Mouse (Mus musculus) limb, embryonic 10.5 days (tissue): ENCODE data around the gene Krt87. TPM values are rescaled to one million over a fixed set of nuclear protein-coding genes. Genes with fewer than 3 reads are reported as not detected.
A peak's percentile ranks its signal among the peaks of the same experiment; 100 is the strongest.

Source experiments
- DNase-seq: peaks from one replicate; pipeline ENCODE4 v3.0.0-alpha.2; 2017; ENCODE audit warnings: low spot score
- H3K27ac ChIP-seq: fragments of 300-500 bp; sonication (generic); 2 replicates; pipeline ENCODE4 v1.5.1; 2016; ENCODE audit warnings: mild to moderate bottlenecking
- H3K27me3 ChIP-seq: fragments of 300-500 bp; sonication (generic); 2 replicates; pipeline ENCODE4 v1.6.1; 2016; ENCODE audit warnings: low read depth, mild to moderate bottlenecking; ENCODE audit not compliant: poor library complexity, severe bottlenecking
- H3K36me3 ChIP-seq: fragments of 300-500 bp; sonication (generic); 2 replicates; pipeline ENCODE4 v1.6.1; 2016; ENCODE audit warnings: mild to moderate bottlenecking, moderate library complexity
- H3K4me1 ChIP-seq: fragments of 300-500 bp; sonication (generic); 2 replicates; pipeline ENCODE4 v1.6.1; 2016
- H3K4me3 ChIP-seq: fragments of 300-500 bp; sonication (generic); 2 replicates; pipeline ENCODE4 v1.5.1; 2016; ENCODE audit warnings: mild to moderate bottlenecking, moderate library complexity
- H3K9me3 ChIP-seq: fragments of 300-500 bp; sonication (generic); replicated peaks from 2 replicates; pipeline ENCODE4 v1.6.1; 2016; ENCODE audit warnings: mild to moderate bottlenecking
- WGBS: fragments of 180-500 bp; shearing (Covaris S2); methylation state at CpG from one replicate; pipeline ENCODE4 v1.1.7; 2016; 5-methylcytosine and 5-hydroxymethylcytosine counted together
- polyA plus RNA-seq: library from polyadenylated mRNA; unstranded; fragments of >200 nt; fragmentation: Nextera tagmentation; extraction: Ambion mirVana; gene quantifications from 2 replicates; pipeline ENCODE4 v1.2.1, GENCODE M21; 2016

The Krt87 gene
- polyA plus RNA-seq, 1 experiment from 2014 or later, result not detected

- WGBS, result 25% methylated on average over 31 of the region's 31 CpGs
These were observed 26.4 kb downstream of the Krt87 start for GRCm38 (mm10) chr15:101412188-101412587.

DNA sequence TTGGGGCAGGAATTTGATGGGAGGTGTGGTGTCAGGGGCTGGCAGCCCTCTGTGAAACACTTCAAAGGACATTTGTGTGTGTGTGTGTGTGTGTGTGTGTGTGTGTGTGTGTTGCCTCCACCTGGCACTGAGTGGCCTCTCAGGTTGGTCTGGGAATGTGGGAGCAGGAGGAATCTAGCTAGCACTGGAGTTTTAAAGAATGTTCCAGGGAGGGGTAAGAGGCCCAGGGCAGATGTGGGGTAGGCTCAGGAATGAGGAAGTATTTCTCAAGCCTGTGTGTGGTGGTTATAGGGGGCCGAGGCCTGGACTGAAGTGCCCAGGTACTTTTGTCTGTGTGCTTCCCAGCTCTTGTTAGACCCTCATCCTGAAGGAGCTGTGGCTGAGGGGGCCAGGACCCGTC is 27.8 kb downstream of the Krt87 start, which contains the start of gene Krt7:
Krt7 (plus strand) TSS at position 269 of the 400 bp plus-strand sequence.
- no peaks in the 10 kb centered on the region for H3K9me3 ChIP-seq
- no peaks in the 10 kb centered on the region for H3K36me3 ChIP-seq
- peaks cover 51% of the 10 kb centered on the region for H3K27me3 ChIP-seq
- WGBS, result 43% methylated on average over 2 of the region's 2 CpGs
- no peak within 1 kb of the TSS for H3K27ac ChIP-seq
- H3K4me1 ChIP-seq, result peaks cover 45% of the 10 kb centered on the region
- 0 out of 2 replicates have a peak within 1 kb of the TSS, but pooled peaks have one; percentile 7 for H3K4me3 ChIP-seq
- DNase-seq, result no peak

More at GRCm38 (mm10) chr15:101412188-101412587, 26.4 kb downstream of the Krt87 start:
- peak overlapping the region; percentile 7; the same call in 1 of the 2 replicates for H3K4me3 ChIP-seq
- peaks cover 54% of the 10 kb centered on the region for H3K27me3 ChIP-seq
- no peaks in the 10 kb centered on the region for H3K36me3 ChIP-seq
- no peaks in the 10 kb centered on the region for H3K9me3 ChIP-seq
- H3K27ac ChIP-seq, result peak overlapping the region; percentile 54
- peaks cover 45% of the 10 kb centered on the region for H3K4me1 ChIP-seq
- DNase-seq, result no peak

- H3K27me3 ChIP-seq, result peaks cover 5% of the 10 kb centered on the region; the same call in 1 of the 2 replicates
- H3K9me3 ChIP-seq, result no peaks in the 10 kb centered on the region
- H3K4me3 ChIP-seq, result no peak overlapping the region
- no peaks in the 10 kb centered on the region for H3K36me3 ChIP-seq
- peaks cover 15% of the 10 kb centered on the region for H3K4me1 ChIP-seq
- H3K27ac ChIP-seq, result no peak overlapping the region
- WGBS, result 88% methylated on average over 8 of the region's 8 CpGs
- no peak for DNase-seq
These were observed 40.3 kb downstream of the Krt87 start for GRCm38 (mm10) chr15:101398269-101398668.

GRCm38 (mm10) chr15:101397683-101398082 is 40.9 kb downstream of the Krt87 start:
- no peaks in the 10 kb centered on the region for H3K9me3 ChIP-seq
- no peaks in the 10 kb centered on the region for H3K36me3 ChIP-seq
- no peak for DNase-seq
- H3K4me1 ChIP-seq, result peaks cover 15% of the 10 kb centered on the region
- no peak overlapping the region for H3K27ac ChIP-seq
- peaks cover 5% of the 10 kb centered on the region; the same call in 1 of the 2 replicates for H3K27me3 ChIP-seq
- WGBS, result 81% methylated on average over 2 of the region's 2 CpGs
- H3K4me3 ChIP-seq, result no peak overlapping the region

- peak overlapping the region; percentile 64 for H3K27ac ChIP-seq
- no peak overlapping the region for H3K4me3 ChIP-seq
- no peaks in the 10 kb centered on the region for H3K36me3 ChIP-seq
- no peaks in the 10 kb centered on the region for H3K9me3 ChIP-seq
- peaks cover 5% of the 10 kb centered on the region; the same call in 1 of the 2 replicates for H3K27me3 ChIP-seq
- H3K4me1 ChIP-seq, result peaks cover 15% of the 10 kb centered on the region
- peak; percentile 49 for DNase-seq
- WGBS, result 84% methylated on average over 3 of the region's 3 CpGs
These were observed 41.7 kb downstream of the Krt87 start for GRCm38 (mm10) chr15:101396921-101397320.

DNA sequence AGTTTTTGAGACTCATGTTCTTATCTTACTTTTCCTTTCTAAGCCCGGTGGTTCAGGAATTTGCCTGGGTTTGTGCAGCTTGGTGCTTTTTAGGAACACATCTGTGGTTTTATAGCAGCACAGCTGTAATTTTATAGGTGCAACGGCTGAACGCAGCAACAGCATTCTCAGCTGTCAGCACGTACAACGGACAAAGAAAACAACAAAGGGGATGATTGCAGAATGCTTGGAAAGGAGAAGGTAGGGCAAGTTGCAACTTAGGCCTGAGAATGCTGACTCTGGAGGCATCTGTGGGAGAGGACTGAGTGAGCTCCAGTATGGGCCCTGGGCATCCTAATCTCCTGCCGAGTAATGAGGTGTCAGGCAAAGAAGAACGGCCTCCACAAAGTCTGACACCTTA is 42.1 kb downstream of the Krt87 start:
- DNase-seq, result no peak
- no peaks in the 10 kb centered on the region for H3K36me3 ChIP-seq
- H3K4me1 ChIP-seq, result peaks cover 15% of the 10 kb centered on the region
- no peaks in the 10 kb centered on the region for H3K9me3 ChIP-seq
- peaks cover 5% of the 10 kb centered on the region; the same call in 1 of the 2 replicates for H3K27me3 ChIP-seq
- peak overlapping the region; percentile 64 for H3K27ac ChIP-seq
- H3K4me3 ChIP-seq, result no peak overlapping the region
- WGBS, result 27% methylated on average over 7 of the region's 7 CpGs

DNA sequence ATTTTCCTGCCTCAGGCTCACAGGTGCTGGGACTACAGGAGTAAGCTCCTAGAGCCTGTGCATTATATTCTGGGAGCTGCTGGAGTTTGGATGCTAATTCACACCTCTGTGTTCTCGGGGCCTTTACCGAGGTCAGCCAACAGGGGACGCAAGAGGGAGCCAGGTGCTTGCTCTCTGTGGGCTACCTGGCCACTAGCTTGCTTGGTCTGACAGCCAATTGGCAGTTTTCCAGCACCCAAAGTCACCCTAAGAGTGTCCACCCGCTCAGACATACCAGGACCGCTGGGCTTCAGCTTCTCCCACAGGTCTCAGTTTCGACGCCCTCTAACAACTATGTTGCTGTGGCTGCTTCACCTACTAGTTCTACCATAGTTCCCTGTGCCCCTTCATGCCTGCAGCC is 43.7 kb downstream of the Krt87 start:
- 60% methylated on average over 7 of the region's 7 CpGs for WGBS
- DNase-seq, result no peak
- no peaks in the 10 kb centered on the region for H3K36me3 ChIP-seq

DNA sequence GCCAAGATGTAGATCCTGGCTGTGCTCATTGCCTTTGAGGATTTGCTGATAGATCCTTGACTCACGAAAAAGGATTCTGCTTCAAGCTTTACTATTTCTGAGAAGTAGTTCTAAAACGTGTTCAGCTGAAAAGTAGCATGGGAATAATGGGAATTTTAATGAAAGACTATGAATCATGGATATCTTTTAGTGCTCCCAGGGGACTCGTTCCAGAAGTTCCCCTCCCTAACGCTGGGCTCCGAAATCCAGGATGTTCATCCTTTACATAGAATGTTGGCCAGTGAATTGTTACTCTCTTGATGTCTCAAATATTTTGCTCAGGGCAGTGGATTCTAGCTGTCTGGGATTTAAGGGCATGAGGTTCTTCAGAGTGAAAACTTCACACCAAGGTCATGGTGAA is 46.4 kb downstream of the Krt87 start:
- DNase-seq, result no peak
- Histone ChIP-seq H3K27ac (no peak overlapping the region), H3K4me1 (peaks cover 29% of the 10 kb centered on the region), H3K27me3 (peaks cover 5% of the 10 kb centered on the region; the same call in 1 of the 2 replicates), H3K4me3 (no peak overlapping the region), H3K36me3 (no peaks in the 10 kb centered on the region), H3K9me3 (no peaks in the 10 kb centered on the region)
- WGBS, result 86% methylated on average over 5 of the region's 5 CpGs

More for the DNA sequence above, 43.7 kb downstream of the Krt87 start:
- Histone ChIP-seq H3K4me1 (peaks cover 15% of the 10 kb centered on the region), H3K4me3 (no peak overlapping the region), H3K27me3 (peaks cover 5% of the 10 kb centered on the region; the same call in 1 of the 2 replicates), H3K9me3 (no peaks in the 10 kb centered on the region), H3K27ac (no peak overlapping the region)

GRCm38 (mm10) chr15:101390203-101390602 is 48.4 kb downstream of the Krt87 start:
- Histone ChIP-seq H3K27ac (no peak overlapping the region), H3K4me1 (peaks cover 15% of the 10 kb centered on the region), H3K27me3 (peaks cover 5% of the 10 kb centered on the region; the same call in 1 of the 2 replicates), H3K9me3 (no peaks in the 10 kb centered on the region), H3K36me3 (no peaks in the 10 kb centered on the region), H3K4me3 (no peak overlapping the region)
- WGBS, result 87% methylated on average over 5 of the region's 5 CpGs
- DNase-seq, result no peak

DNA sequence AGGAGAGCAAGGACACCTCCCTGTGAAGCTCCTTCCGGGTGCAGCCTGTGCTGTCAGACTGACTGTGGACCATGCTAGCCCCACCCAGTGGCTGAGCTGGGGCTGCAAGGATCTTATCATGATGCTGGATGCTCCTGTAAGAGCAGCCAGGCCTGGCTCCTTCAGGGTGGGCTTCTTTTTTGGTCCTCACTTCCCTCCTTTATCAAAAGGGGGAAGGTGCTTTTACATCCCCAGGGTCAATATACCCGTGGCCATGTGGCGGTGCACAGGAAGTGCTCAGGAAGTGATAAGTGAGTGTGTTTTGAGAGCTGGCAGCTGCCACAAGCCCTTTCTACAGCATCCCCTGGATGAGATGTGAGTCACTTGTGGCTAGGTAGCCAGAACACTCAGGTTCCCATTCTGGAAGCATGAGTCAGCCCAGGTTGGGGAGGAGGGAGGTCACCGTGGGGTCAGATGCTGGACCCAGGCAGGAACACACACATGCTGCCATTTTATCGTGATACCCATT is 50.5 kb downstream of the Krt87 start:
- WGBS, result 50% methylated on average over 5 of the region's 5 CpGs
- Histone ChIP-seq H3K9me3 (no peaks in the 10 kb centered on the region), H3K36me3 (no peaks in the 10 kb centered on the region), H3K27me3 (0 out of 2 replicates have a peak, but pooled peaks cover under 1% of the 10 kb centered on the region), H3K27ac (no peak overlapping the region), H3K4me3 (no peak overlapping the region), H3K4me1 (peaks cover 24% of the 10 kb centered on the region)
- DNase-seq, result no peak

DNA sequence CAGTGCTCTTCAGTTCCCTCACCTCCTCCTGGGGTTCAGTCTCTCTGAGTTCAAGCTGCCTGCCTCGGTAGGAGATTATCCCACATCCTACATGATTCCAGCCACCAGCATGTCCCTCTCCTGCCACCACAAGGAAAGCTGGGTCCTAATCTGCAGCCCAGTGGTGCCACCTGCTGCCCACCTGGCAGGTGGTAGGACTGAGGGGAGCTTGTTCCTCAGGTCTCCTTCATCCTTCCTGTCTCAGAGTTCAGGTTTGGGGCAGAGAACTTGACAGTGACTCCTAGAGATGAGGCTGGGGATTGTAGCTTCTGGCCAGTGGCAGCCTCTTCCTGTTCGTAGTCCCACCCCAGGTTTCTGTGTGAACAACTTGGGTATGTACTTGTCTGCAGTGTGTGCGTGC is 51.4 kb downstream of the Krt87 start:
- H3K4me1 ChIP-seq, result peaks cover 28% of the 10 kb centered on the region
- H3K36me3 ChIP-seq, result no peaks in the 10 kb centered on the region
- H3K9me3 ChIP-seq, result no peaks in the 10 kb centered on the region
- H3K27ac ChIP-seq, result no peak overlapping the region
- WGBS, result 71% methylated on average over 3 of the region's 3 CpGs
- peaks cover 4% of the 10 kb centered on the region; the same call in 1 of the 2 replicates for H3K27me3 ChIP-seq
- no peak for DNase-seq
- no peak overlapping the region for H3K4me3 ChIP-seq

DNA sequence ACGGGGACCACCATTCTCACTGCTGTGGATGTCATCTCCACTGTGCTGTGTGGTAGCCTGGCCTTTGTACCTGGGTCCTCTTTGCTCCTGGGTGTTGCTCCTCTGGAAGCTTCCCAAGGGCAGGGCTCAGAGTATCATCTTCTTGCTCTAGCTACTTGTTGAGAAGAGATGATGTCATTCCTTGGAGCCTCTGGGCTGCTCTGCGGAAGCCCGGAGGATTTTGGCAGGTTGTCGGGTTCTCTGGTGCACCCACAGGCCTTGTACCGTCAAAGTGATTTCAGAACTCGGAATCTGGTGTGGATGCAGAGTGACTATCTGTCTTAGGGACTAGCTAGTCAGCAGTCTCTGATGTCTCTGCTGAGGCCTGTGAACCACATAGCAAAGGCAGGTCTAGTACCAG is 53.5 kb downstream of the Krt87 start:
- 90% methylated on average over 6 of the region's 6 CpGs for WGBS
- Histone ChIP-seq H3K27me3 (peaks cover 4% of the 10 kb centered on the region; the same call in 1 of the 2 replicates), H3K4me3 (no peak overlapping the region), H3K4me1 (peaks cover 28% of the 10 kb centered on the region), H3K36me3 (no peaks in the 10 kb centered on the region), H3K9me3 (no peaks in the 10 kb centered on the region), H3K27ac (no peak overlapping the region)
- no peak for DNase-seq

DNA sequence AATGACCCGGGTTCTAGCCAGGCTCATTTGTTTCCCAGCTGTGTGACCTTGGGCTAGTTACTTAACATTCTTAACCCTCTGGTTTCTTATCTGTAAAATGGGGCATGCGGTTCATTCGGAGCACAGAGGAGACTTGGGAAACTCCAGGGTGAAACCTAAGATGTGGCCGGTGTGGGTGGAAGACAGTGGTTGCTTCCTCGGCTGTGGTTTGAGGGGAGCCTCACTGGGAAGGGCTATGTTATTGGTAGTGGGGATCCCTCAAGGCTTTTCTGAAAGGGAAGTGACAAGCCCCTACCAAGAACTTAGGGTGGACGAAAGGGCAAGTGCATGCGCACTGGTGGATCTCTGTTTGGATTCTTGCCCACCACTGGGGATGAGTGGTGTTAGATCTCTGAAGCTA is 54.0 kb downstream of the Krt87 start:
- 82% methylated on average over 7 of the region's 7 CpGs for WGBS
- Histone ChIP-seq H3K4me3 (no peak overlapping the region), H3K4me1 (peaks cover 28% of the 10 kb centered on the region), H3K27ac (no peak overlapping the region), H3K27me3 (peaks cover 4% of the 10 kb centered on the region; the same call in 1 of the 2 replicates), H3K36me3 (no peaks in the 10 kb centered on the region), H3K9me3 (no peaks in the 10 kb centered on the region)
- no peak for DNase-seq
